Mouse (Mus musculus): ENCODE measurements around the gene Msi2. TPM values are rescaled to one million over a fixed set of nuclear protein-coding genes. Genes with fewer than 3 reads are reported as not detected.

The Msi2 gene
- polyA plus RNA-seq, 1 experiment, result 69.3 TPM

GRCm38 (mm10) chr11:88389530-88389929, 328.8 kb downstream of the Msi2 start:
- Histone ChIP-seq H3K4me1 (ENCODE audit: control insufficient read depth, insufficient read depth, low read length) (no peaks in the 10 kb centered on the region), H3K36me3 (ENCODE audit: control insufficient read depth, insufficient read depth, low read length) (no peaks in the 10 kb centered on the region), H3K4me3 (ENCODE audit: control insufficient read depth, low read depth, low read length) (no peak overlapping the region), H3K27ac (ENCODE audit: control insufficient read depth, insufficient read depth, low read depth, low read length) (no peak overlapping the region), H3K27me3 (ENCODE audit: control insufficient read depth, insufficient read depth, low read length) (no peaks in the 10 kb centered on the region)
- no peak for TF ChIP-seq CTCF (IDR thresholded peaks at IDR 0.05; ENCODE audit: control insufficient read depth, insufficient read depth, insufficient replicate concordance, low read depth, low read length)
- TF ChIP-seq POLR2A (IDR thresholded peaks at IDR 0.05; ENCODE audit: control insufficient read depth, low read depth, low read length), result no peak

GRCm38 (mm10) chr11:88386916-88387315, 331.4 kb downstream of the Msi2 start:
- Histone ChIP-seq H3K4me3 (ENCODE audit: control insufficient read depth, low read depth, low read length) (no peak overlapping the region), H3K36me3 (ENCODE audit: control insufficient read depth, insufficient read depth, low read length) (no peaks in the 10 kb centered on the region), H3K4me1 (ENCODE audit: control insufficient read depth, insufficient read depth, low read length) (no peaks in the 10 kb centered on the region), H3K27ac (ENCODE audit: control insufficient read depth, insufficient read depth, low read depth, low read length) (no peak overlapping the region), H3K27me3 (ENCODE audit: control insufficient read depth, insufficient read depth, low read length) (no peaks in the 10 kb centered on the region)
- TF ChIP-seq POLR2A (IDR thresholded peaks at IDR 0.05; ENCODE audit: control insufficient read depth, low read depth, low read length) (no peak), CTCF (IDR thresholded peaks at IDR 0.05; ENCODE audit: control insufficient read depth, insufficient read depth, insufficient replicate concordance, low read depth, low read length) (no peak)

- Histone ChIP-seq H3K4me3 (ENCODE audit: control insufficient read depth, low read depth, low read length) (no peak overlapping the region), H3K27me3 (ENCODE audit: control insufficient read depth, insufficient read depth, low read length) (no peaks in the 10 kb centered on the region), H3K4me1 (ENCODE audit: control insufficient read depth, insufficient read depth, low read length) (no peaks in the 10 kb centered on the region), H3K27ac (ENCODE audit: control insufficient read depth, insufficient read depth, low read depth, low read length) (no peak overlapping the region), H3K36me3 (ENCODE audit: control insufficient read depth, insufficient read depth, low read length) (no peaks in the 10 kb centered on the region)
- TF ChIP-seq POLR2A (IDR thresholded peaks at IDR 0.05; ENCODE audit: control insufficient read depth, low read depth, low read length) (no peak), CTCF (IDR thresholded peaks at IDR 0.05; ENCODE audit: control insufficient read depth, insufficient read depth, insufficient replicate concordance, low read depth, low read length) (no peak)
Observed at GRCm38 (mm10) chr11:88382449-88382848, 335.9 kb downstream of the Msi2 start.

- H3K27ac ChIP-seq (ENCODE audit: control insufficient read depth, insufficient read depth, low read depth, low read length), result no peak overlapping the region
- H3K36me3 ChIP-seq (ENCODE audit: control insufficient read depth, insufficient read depth, low read length), result no peaks in the 10 kb centered on the region
- H3K4me3 ChIP-seq (ENCODE audit: control insufficient read depth, low read depth, low read length), result no peak overlapping the region
- TF ChIP-seq POLR2A (IDR thresholded peaks at IDR 0.05; ENCODE audit: control insufficient read depth, low read depth, low read length) (no peak), CTCF (IDR thresholded peaks at IDR 0.05; ENCODE audit: control insufficient read depth, insufficient read depth, insufficient replicate concordance, low read depth, low read length) (no peak)
- no peaks in the 10 kb centered on the region for H3K27me3 ChIP-seq (ENCODE audit: control insufficient read depth, insufficient read depth, low read length)
- H3K4me1 ChIP-seq (ENCODE audit: control insufficient read depth, insufficient read depth, low read length), result no peaks in the 10 kb centered on the region
Observed at GRCm38 (mm10) chr11:88381145-88381909, 337.0 kb downstream of the Msi2 start.

GRCm38 (mm10) chr11:88379635-88380034, 338.7 kb downstream of the Msi2 start:
- Histone ChIP-seq H3K27ac (ENCODE audit: control insufficient read depth, insufficient read depth, low read depth, low read length) (no peak overlapping the region), H3K27me3 (ENCODE audit: control insufficient read depth, insufficient read depth, low read length) (no peaks in the 10 kb centered on the region), H3K36me3 (ENCODE audit: control insufficient read depth, insufficient read depth, low read length) (no peaks in the 10 kb centered on the region), H3K4me3 (ENCODE audit: control insufficient read depth, low read depth, low read length) (no peak overlapping the region), H3K4me1 (ENCODE audit: control insufficient read depth, insufficient read depth, low read length) (no peaks in the 10 kb centered on the region)
- TF ChIP-seq POLR2A (IDR thresholded peaks at IDR 0.05; ENCODE audit: control insufficient read depth, low read depth, low read length) (no peak), CTCF (IDR thresholded peaks at IDR 0.05; ENCODE audit: control insufficient read depth, insufficient read depth, insufficient replicate concordance, low read depth, low read length) (no peak)

- no peak overlapping the region for H3K4me3 ChIP-seq (ENCODE audit: control insufficient read depth, low read depth, low read length)
- no peaks in the 10 kb centered on the region for H3K36me3 ChIP-seq (ENCODE audit: control insufficient read depth, insufficient read depth, low read length)
- TF ChIP-seq CTCF (IDR thresholded peaks at IDR 0.05; ENCODE audit: control insufficient read depth, insufficient read depth, insufficient replicate concordance, low read depth, low read length), result no peak
- H3K27ac ChIP-seq (ENCODE audit: control insufficient read depth, insufficient read depth, low read depth, low read length), result no peak overlapping the region
- H3K4me1 ChIP-seq (ENCODE audit: control insufficient read depth, insufficient read depth, low read length), result no peaks in the 10 kb centered on the region
- no peaks in the 10 kb centered on the region for H3K27me3 ChIP-seq (ENCODE audit: control insufficient read depth, insufficient read depth, low read length)
Observed at GRCm38 (mm10) chr11:88378686-88379339, 339.5 kb downstream of the Msi2 start.

- Histone ChIP-seq H3K4me3 (ENCODE audit: control insufficient read depth, low read depth, low read length) (no peak overlapping the region), H3K27me3 (ENCODE audit: control insufficient read depth, insufficient read depth, low read length) (no peaks in the 10 kb centered on the region), H3K4me1 (ENCODE audit: control insufficient read depth, insufficient read depth, low read length) (no peaks in the 10 kb centered on the region; the same call in 1 of the 2 replicates), H3K27ac (ENCODE audit: control insufficient read depth, insufficient read depth, low read depth, low read length) (no peak overlapping the region), H3K36me3 (ENCODE audit: control insufficient read depth, insufficient read depth, low read length) (no peaks in the 10 kb centered on the region)
- no peak for TF ChIP-seq CTCF (IDR thresholded peaks at IDR 0.05; ENCODE audit: control insufficient read depth, insufficient read depth, insufficient replicate concordance, low read depth, low read length)
- TF ChIP-seq POLR2A (IDR thresholded peaks at IDR 0.05; ENCODE audit: control insufficient read depth, low read depth, low read length), result no peak
Observed at GRCm38 (mm10) chr11:88372589-88372988, 345.7 kb downstream of the Msi2 start.
